Mouse (Mus musculus) liver, adult 2 months (tissue): ENCODE results near the gene Prss44. TPM values are rescaled to one million over a fixed set of nuclear protein-coding genes. Genes with fewer than 3 reads are reported as not detected.

Experiments used
- DNase-seq: peaks from one replicate; pipeline ENCODE4 v3.0.0-alpha.2; 2011; ENCODE audit warnings: low read depth, low spot score; ENCODE audit errors: extremely low read depth
- H3K27ac ChIP-seq: fragments of 200-500 bp; replicated peaks from 2 replicates; pipeline ENCODE4 v1.5.1; 2012; ENCODE audit warnings: low read depth, mild to moderate bottlenecking, control low read depth, inconsistent platforms, low read length; ENCODE audit not compliant: insufficient read depth
- H3K27me3 ChIP-seq: fragments of 200-500 bp; 2 replicates; pipeline ENCODE4 v1.6.1; 2012; ENCODE audit warnings: mild to moderate bottlenecking, moderate library complexity, low read length, inconsistent platforms; ENCODE audit not compliant: control insufficient read depth, insufficient read depth
- H3K36me3 ChIP-seq: fragments of 200-500 bp; 2 replicates; pipeline ENCODE4 v1.6.1; 2012; ENCODE audit warnings: low read length, inconsistent platforms; ENCODE audit not compliant: control insufficient read depth, insufficient read depth
- H3K4me1 ChIP-seq: fragments of 200-500 bp; 2 replicates; pipeline ENCODE4 v1.6.1; 2011; ENCODE audit warnings: low read length; ENCODE audit not compliant: control insufficient read depth, insufficient read depth
- H3K4me3 ChIP-seq: fragments of 200-500 bp; 2 replicates; pipeline ENCODE4 v1.5.1; 2011; ENCODE audit warnings: low read depth, mild to moderate bottlenecking, control low read depth, low read length, moderate library complexity; ENCODE audit not compliant: insufficient read depth
- H3K79me2 ChIP-seq: fragments of 200-500 bp; 2 replicates; pipeline ENCODE4 v1.6.1; 2012; ENCODE audit warnings: inconsistent platforms, mild to moderate bottlenecking, low read length, moderate library complexity; ENCODE audit not compliant: control insufficient read depth, insufficient read depth
- H3K9ac ChIP-seq: fragments of 200-500 bp; 2 replicates; pipeline ENCODE4 v1.6.1; 2012; ENCODE audit warnings: low read depth, mild to moderate bottlenecking, control low read depth, inconsistent platforms, low read length
- CTCF ChIP-seq: fragments of 200-500 bp; IDR thresholded peaks from 2 replicates; pipeline ENCODE4 v1.5.1; 2011; ENCODE audit warnings: low read depth, low read length, control low read depth
- POLR2A ChIP-seq: fragments of 200-500 bp; IDR thresholded peaks from 2 replicates; pipeline ENCODE4 v1.6.1; 2011; ENCODE audit warnings: low read length, control low read depth; ENCODE audit not compliant: insufficient read depth; ENCODE audit errors: extremely low read depth
- WGBS: fragments of 180-500 bp; shearing (Covaris S2); methylation state at CpG from one replicate; pipeline ENCODE4 v1.1.7; 2018; 5-methylcytosine and 5-hydroxymethylcytosine counted together
- polyA plus RNA-seq: library from polyadenylated mRNA; depleted of rRNA; stranded (reverse); fragments of >200 nt; gene quantifications from 2 replicates; pipeline ENCODE4 v1.2.3, GENCODE M21; 2012
- total RNA-seq: library from RNA; depleted of rRNA; stranded (reverse); fragments of >200 nt; gene quantifications from 2 replicates; pipeline ENCODE4 v1.2.3, GENCODE M21; 2014

Gene Prss44
- total and polyA plus RNA-seq, 2 experiments, result not detected

DNA sequence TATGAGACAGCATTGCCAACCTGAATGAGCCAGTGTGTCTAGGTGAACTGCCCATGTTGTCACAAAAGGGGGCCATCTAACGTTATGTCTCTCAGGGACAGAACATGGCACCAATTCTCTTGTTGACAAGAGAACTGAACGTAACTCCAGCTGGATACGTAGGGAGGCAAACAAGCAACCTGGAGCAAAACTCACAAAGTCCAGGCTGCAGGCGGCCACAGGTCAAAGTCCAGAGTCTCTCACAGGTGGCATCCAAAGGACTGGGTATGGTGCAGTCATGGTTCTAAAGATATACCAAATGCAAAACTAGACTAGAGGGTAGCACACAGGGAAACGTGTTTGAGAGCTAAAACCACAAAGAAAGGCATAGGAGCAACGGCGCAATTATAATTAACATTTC, 7.6 kb downstream of the Prss44 start:
- Histone ChIP-seq H3K36me3 (no peaks in the 10 kb centered on the region), H3K27ac (peak overlapping the region; percentile 71), H3K79me2 (no peaks in the 10 kb centered on the region), H3K4me1 (peaks cover 3% of the 10 kb centered on the region), H3K4me3 (no peak overlapping the region), H3K27me3 (no peaks in the 10 kb centered on the region), H3K9ac (no peak overlapping the region)
- TF ChIP-seq CTCF (no peak), POLR2A (no peak)
- 45% methylated on average over 7 of the region's 7 CpGs for WGBS
- DNase-seq, result peak; percentile 85

- H3K36me3 ChIP-seq, result no peaks in the 10 kb centered on the region
- H3K27me3 ChIP-seq, result no peaks in the 10 kb centered on the region
- H3K4me3 ChIP-seq, result no peak overlapping the region
- no peak overlapping the region for H3K27ac ChIP-seq
- no peaks in the 10 kb centered on the region for H3K79me2 ChIP-seq
- H3K4me1 ChIP-seq, result peaks cover 3% of the 10 kb centered on the region
- DNase-seq, result no peak
- TF ChIP-seq POLR2A, result no peak
- no peak for TF ChIP-seq CTCF
- H3K9ac ChIP-seq, result no peak overlapping the region
- WGBS, result 80% methylated on average over 4 of the region's 4 CpGs
These were observed 11.6 kb downstream of the Prss44 start for GRCm38 (mm10) chr9:110825426-110825825.

GRCm38 (mm10) chr9:110825832-110826231, 12.0 kb downstream of the Prss44 start:
- H3K9ac ChIP-seq, result no peak overlapping the region
- no peaks in the 10 kb centered on the region for H3K79me2 ChIP-seq
- WGBS, result 72% methylated on average over 7 of the region's 7 CpGs
- H3K27me3 ChIP-seq, result no peaks in the 10 kb centered on the region
- H3K4me1 ChIP-seq, result peaks cover 3% of the 10 kb centered on the region
- no peak overlapping the region for H3K4me3 ChIP-seq
- DNase-seq, result no peak
- no peak overlapping the region for H3K27ac ChIP-seq
- no peak for TF ChIP-seq POLR2A
- H3K36me3 ChIP-seq, result no peaks in the 10 kb centered on the region

DNA sequence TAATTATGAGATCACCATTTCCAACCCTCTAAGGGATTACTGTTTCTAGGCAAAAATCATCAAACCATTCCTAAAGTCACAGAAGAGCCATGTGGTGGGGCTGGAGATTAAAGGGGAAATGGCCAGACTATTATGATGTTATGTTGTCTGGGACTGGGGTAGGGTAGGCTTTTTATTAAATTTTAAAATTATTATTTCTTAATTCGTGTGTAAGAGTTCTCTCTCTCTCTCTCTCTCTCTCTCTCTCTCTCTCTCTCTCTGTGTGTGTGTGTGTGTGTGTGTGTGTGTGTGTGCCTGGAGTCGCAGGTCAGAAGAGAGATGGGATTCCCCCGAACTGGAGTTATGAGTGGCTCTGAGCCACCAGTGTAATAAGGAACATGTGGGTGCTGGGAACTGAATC, 12.6 kb downstream of the Prss44 start, which contains the start of gene Prss43:
Prss43 (plus strand) TSS at position 301 of the 400 bp plus-strand sequence.
- no peaks in the 10 kb centered on the region for H3K4me1 ChIP-seq
- no peak within 1 kb of the TSS for H3K9ac ChIP-seq
- no peak for DNase-seq
- no peak within 1 kb of the TSS for H3K27ac ChIP-seq
- no peaks in the 10 kb centered on the region for H3K36me3 ChIP-seq
- H3K4me3 ChIP-seq, result no peak within 1 kb of the TSS
- whole genome bisulfite sequencing, result 83% methylated on average over 3 of the region's 3 CpGs
- no peak for TF ChIP-seq CTCF
- TF ChIP-seq POLR2A, result no peak
- no peaks in the 10 kb centered on the region for H3K27me3 ChIP-seq
- no peaks in the 10 kb centered on the region for H3K79me2 ChIP-seq

DNA sequence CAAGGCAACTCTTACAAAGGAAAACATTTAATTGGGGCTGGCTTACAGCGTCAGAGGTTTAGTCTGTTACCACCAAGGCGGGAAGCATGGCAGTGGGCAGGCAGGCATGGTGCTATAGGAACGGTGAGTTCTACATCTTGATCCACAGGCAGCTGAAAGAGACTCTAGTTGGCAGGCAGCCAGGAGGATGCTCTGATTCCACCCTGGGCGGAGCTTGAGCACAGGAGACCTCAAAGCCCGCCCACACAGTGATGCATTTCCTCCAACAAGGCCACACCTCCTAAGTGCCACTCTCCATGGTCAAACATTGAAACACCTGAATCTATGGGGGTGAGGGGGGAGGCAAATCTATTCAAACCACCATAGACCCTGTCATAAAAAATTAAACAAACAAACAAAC, 19.2 kb downstream of the Prss44 start:
- Histone ChIP-seq H3K9ac (no peak overlapping the region), H3K79me2 (no peaks in the 10 kb centered on the region), H3K4me3 (no peak overlapping the region), H3K4me1 (no peaks in the 10 kb centered on the region), H3K27me3 (no peaks in the 10 kb centered on the region), H3K36me3 (no peaks in the 10 kb centered on the region), H3K27ac (no peak overlapping the region)
- DNase-seq, result no peak
- TF ChIP-seq CTCF (no peak), POLR2A (no peak)
- WGBS, result 82% methylated on average over 5 of the region's 5 CpGs

DNA sequence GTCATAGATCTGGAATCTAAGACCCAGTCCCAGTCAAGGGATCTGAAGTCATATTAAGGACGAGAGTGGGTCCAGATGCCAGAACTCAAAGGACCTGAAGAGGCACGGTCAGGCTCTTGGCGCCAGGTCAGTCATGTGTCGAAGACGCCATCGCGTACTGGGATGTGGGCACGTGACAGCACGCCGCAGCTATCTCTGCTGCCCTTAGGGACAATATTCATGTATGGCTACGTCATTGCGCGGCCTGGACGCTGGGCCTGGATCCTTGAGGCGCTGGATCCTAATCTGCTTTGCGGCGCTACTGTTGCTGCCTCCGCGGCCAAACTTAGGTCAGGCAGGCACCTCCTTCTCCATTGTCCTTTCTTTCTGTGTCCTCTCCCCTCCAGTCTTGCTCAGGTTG, 20.6 kb downstream of the Prss44 start, which contains the start of gene Prss45:
Prss45 (plus strand) TSS at position 178 of the 400 bp plus-strand sequence.
- Histone ChIP-seq H3K4me1 (no peaks in the 10 kb centered on the region), H3K27ac (no peak within 1 kb of the TSS)

More for the DNA sequence above, 20.6 kb downstream of the Prss44 start, which contains the start of gene Prss45:
- Histone ChIP-seq H3K27me3 (no peaks in the 10 kb centered on the region), H3K79me2 (no peaks in the 10 kb centered on the region), H3K4me3 (no peak within 1 kb of the TSS), H3K36me3 (no peaks in the 10 kb centered on the region), H3K9ac (no peak within 1 kb of the TSS)
- TF ChIP-seq POLR2A (no peak), CTCF (no peak)
- no peak for DNase-seq
- WGBS, result 83% methylated on average over 19 of the region's 19 CpGs
